26 mouse cellular contexts compared by ENCODE assay signal in the genomic region with DNA sequence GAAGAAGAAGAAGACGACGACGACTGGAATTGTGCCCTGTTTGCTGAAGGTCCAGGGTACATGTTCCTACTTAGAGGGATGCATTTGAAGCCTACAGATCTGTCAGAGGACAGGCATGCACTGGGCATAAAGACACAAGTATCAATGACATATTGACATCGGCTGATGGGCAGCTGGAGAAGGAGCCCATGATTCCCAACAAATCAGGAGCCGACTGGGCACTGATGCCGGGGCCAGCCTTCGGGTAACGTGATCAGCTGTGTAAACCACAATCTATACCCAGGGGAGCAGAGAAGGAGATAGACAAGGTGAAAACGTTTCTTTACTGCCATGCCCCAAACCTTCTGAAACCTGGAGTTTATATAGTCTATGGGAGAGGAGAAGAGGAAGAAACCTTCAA.
"Had no signal": no experiment of that assay in that cellular context is flagged by ENCODE, and none has a peak within 500 bp of the region (broad histone marks: within the 10 kb centered on the region; RNA-seq: fewer than 3 reads in every experiment).

No protein-coding gene starts in this region.

- H3K36me3 ChIP-seq: forebrain, embryonic 15.5 days; heart, embryonic 10.5 days; heart, embryonic 13.5 days; heart, embryonic 15.5 days; hindbrain, embryonic 13.5 days; hindbrain, embryonic 15.5 days; kidney, embryonic 15.5 days; limb, embryonic 13.5 days; limb, embryonic 15.5 days had no signal

- ATAC-seq: forebrain, embryonic 15.5 days; forebrain, postnatal 0 days; hindbrain, postnatal 0 days; intestine, embryonic 16.5 days had no signal

- H3K9me3 ChIP-seq: forebrain, embryonic 15.5 days; heart, embryonic 10.5 days; heart, embryonic 13.5 days; heart, embryonic 15.5 days; hindbrain, embryonic 13.5 days; hindbrain, embryonic 15.5 days; kidney, embryonic 15.5 days; limb, embryonic 13.5 days; limb, embryonic 15.5 days had no signal

- DNase-seq: forebrain, postnatal 0 days; gastrocnemius, postnatal 14 days; gastrocnemius, postnatal 36 days; heart, adult 18-20 months; heart, postnatal 14 days; heart, postnatal 36 days; kidney, adult 11 months; kidney, adult 2 months; kidney, adult 9 months; kidney, postnatal 14 days; kidney, postnatal 36 days; layer of hippocampus, adult 9-11 months; layer of hippocampus, postnatal 36 days; left cerebral cortex, postnatal 4 days had no signal

- H3K4me3 ChIP-seq: forebrain, embryonic 15.5 days; heart, embryonic 10.5 days; heart, embryonic 13.5 days; heart, embryonic 15.5 days; hindbrain, embryonic 13.5 days; hindbrain, embryonic 15.5 days; kidney, embryonic 15.5 days; limb, embryonic 13.5 days; limb, embryonic 15.5 days had no signal

- H3K27ac ChIP-seq: forebrain, embryonic 15.5 days; heart, embryonic 10.5 days; heart, embryonic 13.5 days; heart, embryonic 15.5 days; hindbrain, embryonic 15.5 days; hindbrain, postnatal 0 days; kidney, embryonic 15.5 days; kidney, postnatal 0 days; limb, embryonic 13.5 days; limb, embryonic 15.5 days had no signal

- H3K4me2 ChIP-seq: forebrain, embryonic 15.5 days; heart, embryonic 13.5 days; heart, embryonic 15.5 days; hindbrain, embryonic 13.5 days; hindbrain, embryonic 15.5 days; kidney, embryonic 15.5 days; limb, embryonic 13.5 days; limb, embryonic 15.5 days had no signal

- H3K27me3 ChIP-seq: forebrain, embryonic 15.5 days; hindbrain, embryonic 15.5 days had no signal

- H3K9ac ChIP-seq: forebrain, embryonic 15.5 days; forebrain, postnatal 0 days; heart, embryonic 13.5 days; heart, embryonic 15.5 days; hindbrain, embryonic 13.5 days; hindbrain, embryonic 15.5 days; kidney, embryonic 15.5 days; limb, embryonic 13.5 days; limb, embryonic 15.5 days had no signal
